Mouse (Mus musculus): Measurements from ENCODE around the gene Phlda2.

The Phlda2 gene

DNA sequence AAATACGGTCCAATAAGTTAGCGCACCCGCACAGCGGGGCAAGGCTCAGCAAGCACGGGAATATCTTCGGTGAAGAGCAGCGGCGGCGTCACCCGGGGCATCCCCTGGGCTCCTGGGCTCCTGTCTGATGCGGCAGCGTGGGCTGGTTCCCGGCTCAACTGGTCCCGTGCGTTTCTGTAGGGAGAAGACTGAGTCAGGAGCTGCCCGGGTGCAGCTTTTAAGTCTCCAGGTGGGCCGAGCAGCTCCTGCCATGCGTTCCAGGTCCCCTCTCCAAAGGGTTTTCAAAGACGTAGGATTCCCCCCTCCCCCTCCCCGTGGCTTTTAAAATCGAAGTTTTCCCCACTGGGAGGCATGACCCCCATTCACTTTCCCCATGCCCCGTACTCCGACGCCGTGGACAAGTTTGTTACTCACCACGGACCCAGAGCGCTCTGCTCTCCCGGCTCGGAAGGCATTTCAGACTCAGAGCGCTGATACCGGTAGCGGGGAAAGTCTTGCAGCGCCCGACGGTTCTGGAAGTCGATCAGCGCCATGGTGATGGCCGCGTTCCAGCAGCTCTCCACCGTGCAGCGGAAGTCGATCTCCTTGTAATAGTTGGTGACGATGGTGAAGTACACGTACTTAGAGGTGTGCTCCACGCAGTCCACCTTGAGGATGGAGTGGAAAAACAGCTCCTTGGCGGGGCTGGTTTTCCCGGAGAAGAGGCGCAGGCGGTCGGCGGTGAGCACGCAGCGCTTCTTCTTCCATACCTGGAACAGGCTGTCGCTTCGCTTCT, 1.1 kb downstream of the Phlda2 start:
- no peak for DNase-seq (ENCODE audit: low spot score)

DNA sequence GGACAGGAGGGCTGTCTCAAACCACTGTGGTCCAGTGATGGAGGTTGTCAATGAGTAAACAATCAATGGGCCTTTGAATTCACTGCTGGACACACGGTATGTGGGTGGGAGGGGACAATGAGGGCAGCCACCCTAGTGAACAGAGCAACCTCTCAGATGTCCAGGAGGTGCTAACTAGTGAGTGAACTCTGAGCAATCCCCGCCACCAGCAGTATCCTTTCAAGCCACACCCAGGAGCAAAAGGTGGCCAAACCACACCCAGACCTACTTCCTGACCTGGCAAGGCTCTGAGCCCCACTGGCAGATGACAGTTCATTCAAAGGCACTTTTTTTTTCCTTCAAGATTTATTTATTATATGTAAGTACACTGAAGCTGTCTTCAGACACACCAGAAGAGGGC, 2.0 kb downstream of the Phlda2 start:
- DNase-seq (ENCODE audit: low spot score): no peak

DNA sequence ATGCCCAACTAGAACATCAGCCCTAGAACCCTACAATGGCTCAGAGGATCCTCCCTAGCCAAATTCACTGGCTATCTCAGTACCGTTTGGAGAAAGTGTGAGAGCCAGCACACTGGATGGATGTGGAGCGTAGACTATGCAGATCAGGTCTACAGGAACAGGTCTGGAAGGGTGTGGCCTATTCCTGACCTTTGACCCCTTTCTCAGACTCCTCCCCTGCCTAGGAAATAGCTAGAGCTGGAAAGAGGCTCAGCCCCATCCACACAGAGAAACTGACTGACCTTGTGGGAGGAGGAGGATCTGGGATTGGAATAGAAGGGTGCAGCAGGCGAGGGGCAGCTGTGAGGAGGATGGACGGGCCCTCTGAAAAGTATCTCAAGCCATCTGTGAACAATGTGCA, 4.4 kb downstream of the Phlda2 start:
- no peak for DNase-seq (ENCODE audit: low spot score)

DNA sequence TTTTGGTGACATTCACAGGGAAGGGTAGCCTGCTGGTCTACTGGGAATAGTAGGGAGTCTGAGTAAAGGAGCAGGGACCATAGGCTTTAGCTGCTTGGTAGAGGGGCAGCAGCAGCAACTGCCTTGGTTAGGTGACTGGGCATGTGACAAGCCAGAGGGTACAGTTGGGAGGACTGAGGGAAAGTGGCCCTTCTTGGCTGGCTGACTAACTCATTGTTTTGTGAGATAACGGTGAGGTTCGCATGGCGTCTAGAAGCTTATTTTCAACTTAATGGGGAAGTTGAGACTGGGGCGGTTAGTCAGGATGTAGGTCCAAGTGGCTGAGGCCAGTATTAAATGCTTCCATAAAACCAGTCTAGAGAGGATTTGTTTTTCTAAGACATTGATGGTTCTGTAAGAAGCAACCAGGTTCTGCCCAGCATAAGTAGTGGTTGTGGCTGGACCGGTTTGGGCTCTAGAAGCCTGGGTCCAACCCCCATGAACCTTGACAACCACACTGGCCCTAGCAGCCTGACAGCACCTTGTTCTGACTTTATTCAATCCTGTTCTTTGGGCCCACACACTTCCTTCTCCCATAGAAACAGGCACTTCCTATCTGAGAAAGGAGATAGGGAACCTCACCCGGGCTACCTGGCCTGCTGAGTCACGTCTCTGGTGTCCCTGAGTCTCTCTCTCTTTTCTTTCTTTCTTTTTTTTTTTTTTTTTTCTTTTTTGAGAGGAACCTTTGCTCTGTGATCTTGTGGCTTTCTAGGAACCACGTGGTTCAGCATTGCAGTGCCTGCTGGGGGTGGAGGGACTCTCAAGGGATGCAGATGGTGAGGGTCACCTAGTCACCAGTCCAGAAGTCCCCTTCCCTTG, 7.6 kb downstream of the Phlda2 start:
- no peak for DNase-seq (ENCODE audit: low spot score)

DNA sequence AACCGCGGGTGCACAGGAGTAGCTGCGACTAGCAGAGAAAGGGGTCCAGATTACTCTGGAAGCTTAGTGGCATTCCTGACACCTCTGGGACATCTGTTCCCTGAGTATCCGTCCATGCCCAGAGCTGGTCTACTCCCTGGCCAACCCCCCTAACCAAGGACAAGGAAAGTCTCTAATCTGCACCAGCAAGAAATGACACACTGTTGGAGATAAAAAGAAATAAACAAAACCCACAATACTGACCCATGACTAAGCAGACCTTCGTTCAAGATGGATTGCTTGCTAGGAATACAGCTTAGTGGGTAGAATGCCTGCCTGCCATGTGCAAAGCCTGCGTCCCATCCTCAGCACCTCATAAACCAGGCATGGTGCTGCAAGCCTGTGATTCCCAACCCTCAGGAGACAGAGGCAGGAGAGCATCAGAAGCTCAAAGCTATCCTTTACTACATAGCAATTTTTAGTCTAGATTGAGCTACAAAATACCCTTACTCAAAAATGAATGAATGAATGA, 9.3 kb downstream of the Phlda2 start:
- DNase-seq (ENCODE audit: low spot score): no peak

DNA sequence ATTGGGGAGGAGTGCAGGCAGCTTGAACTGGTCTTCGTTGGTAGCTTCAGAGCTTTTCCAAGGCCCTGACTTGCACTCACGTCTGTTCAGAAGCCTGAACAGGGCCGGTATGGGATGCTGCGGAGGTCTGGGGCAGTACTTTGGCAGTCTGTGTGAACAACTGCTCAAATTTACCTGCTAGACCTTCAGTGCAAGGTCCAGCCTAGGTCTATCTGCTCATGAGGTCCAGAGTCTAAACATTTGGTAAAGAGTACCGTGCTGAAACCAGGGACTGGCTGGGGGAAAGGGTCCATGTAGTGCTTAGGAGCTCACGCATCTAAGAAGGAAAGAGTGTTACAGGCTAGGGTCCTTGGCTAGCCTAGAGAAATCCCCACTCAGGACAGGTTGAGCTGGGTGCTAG, 13.2 kb downstream of the Phlda2 start:
- no peak for DNase-seq (ENCODE audit: low spot score)

DNA sequence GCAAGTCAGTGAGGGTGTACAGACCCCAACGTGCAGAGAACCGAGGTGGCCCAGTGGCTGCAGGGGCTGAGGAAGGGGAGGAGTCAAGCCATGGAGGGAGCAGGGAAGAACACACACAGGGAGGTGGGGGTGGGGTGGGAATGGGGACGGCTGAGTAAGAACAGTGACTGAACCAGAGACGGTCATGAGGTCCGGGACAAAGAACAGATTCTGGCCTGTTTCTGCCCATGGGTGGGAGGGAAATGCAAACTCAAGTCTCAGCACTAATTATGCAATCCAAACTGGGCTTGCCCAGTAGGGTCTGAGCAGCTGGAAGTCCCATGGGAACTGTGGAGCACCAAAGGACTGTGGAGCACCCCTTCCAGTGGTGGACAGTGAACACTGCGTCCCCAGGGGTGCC, 20.4 kb downstream of the Phlda2 start:
- DNase-seq (ENCODE audit: low spot score): no peak

DNA sequence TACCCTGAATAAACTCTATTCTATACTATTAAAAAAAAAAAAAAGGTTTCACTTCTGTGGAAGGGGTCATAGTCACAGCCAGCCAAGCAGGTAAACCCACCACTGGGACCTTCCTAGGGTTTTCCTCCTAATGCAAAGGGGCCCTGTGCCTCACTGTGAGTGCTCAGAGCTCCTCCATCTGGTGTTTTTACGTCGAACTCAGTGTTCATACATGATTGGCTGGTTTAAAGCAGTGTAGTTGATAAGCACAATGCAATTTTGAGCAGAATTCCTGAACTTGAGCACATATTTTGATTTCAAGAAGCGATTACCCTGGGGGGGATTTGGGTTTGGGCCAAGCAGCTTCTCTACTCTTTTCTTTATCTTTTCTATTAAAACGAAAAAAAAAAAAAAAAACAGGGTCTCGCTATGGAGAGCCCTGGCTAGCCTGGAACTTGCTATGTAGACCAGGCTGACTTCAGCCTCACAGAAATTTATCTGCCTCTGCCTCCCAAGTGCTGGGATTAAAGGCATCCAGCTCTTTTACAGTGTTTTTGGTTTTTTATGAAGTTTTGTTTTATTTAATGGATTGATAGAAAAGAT, 21.1 kb downstream of the Phlda2 start:
- no peak for DNase-seq (ENCODE audit: low spot score)

DNA sequence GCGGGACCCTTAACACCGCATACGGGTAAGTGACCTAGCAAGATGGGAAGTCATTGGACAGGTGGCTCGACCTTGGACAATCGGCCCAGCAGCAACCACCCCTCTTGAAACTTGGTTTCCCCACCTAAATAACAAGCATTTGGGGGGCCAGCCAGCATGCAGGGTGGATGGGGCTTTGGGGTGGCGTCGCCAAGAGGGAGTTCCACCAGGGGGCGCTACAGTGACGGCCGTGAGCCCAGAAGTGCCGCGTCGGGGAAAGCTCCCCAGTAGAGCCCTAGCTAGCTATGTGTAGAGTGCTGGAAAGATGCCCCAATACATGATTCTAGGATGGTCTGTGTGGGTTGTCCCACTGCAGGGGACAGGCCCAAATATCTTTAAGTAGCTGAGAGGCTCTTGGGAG, 22.5 kb downstream of the Phlda2 start:
- DNase-seq (ENCODE audit: low spot score): no peak

DNA sequence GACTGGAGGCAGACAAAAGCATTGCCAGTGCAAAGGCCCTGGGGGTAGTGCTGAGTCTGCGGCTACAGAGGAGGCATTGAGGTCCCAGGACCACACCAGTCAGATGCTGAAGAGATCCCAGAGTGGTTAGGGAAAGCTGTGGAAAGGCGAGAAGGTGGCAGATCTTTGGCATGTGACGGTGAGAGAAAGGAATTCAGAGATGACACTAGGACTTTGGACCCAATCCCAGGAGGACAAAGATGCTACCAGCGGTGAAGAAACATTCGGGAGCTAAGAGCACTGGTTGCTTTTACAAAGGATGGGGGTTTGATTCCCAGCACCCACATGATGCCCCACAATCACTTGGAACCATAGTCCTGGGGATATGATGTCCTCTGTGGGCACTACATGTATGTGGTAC, 25.1 kb downstream of the Phlda2 start:
- DNase-seq (ENCODE audit: low spot score): no peak

DNA sequence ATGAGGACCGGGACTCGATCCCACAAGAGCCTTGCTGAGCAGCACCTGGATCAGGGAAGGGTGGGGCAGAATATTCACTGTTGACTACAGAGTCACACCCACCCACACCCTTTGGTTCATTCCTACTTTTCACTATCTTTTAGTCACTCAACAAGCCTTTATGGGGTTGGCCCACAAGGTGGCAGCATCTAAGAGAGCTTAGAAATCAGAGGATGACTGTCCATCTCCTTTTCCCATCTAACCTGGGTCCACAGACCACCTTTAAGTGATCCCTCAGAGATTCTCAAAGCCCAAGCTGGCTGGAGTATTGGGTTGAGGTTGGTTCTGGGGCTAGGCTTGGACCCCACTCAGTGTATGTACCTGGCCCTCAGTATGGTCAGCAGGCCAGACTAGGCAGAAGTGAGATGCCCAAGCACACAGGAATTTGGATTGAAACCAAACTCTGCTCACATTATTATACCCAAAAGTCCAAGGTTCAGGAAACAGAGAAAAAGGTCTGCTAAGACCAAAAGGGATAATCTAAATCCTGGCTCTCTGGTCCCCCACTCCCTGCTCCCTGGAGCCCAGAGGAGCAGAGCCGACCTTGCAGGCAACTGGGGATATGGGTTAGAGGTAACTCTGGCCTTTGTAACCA, 26.1 kb downstream of the Phlda2 start:
- no peak for DNase-seq (ENCODE audit: low spot score)

DNA sequence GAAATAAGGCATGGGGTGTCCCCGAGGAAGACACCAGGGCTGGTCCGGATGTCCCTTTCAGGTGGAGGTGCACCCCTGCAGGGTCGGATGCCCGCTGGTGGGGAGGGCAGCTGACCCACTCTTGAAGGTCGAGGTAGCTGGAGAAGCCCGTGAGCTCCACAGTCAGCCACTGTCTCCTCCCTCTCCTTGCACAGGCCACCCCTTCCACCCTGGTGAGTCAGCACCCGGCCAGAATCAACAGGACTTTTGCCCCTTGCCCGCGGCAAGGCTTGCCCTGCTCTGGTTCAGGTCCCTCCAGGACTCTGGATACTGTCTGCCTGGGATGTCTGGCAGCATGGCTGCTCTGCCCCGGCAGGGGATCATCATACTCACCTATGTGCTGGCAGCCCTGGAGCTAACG, 27.1 kb downstream of the Phlda2 start:
- no peak for DNase-seq (ENCODE audit: low spot score)

DNA sequence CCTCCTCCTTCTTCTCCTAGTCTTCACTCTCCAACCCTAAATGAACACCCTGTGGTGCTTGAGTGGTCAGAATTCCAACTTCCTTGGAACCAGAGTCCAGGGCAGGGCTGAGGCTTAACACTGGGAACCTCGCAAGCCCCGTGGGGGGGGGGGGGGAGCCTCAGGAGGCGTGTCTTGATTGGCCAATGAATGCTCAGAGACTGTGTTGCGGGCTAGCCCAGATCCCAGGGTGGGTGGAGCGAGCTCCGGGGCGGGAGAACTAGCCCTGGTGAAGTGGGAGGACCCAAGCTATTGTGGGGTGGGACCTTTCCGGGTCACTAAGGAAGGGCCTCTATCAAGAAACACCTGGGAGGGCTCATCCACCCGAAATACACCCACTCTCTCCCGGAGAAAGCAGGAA, 28.1 kb downstream of the Phlda2 start:
- no peak for DNase-seq (ENCODE audit: low spot score)

DNA sequence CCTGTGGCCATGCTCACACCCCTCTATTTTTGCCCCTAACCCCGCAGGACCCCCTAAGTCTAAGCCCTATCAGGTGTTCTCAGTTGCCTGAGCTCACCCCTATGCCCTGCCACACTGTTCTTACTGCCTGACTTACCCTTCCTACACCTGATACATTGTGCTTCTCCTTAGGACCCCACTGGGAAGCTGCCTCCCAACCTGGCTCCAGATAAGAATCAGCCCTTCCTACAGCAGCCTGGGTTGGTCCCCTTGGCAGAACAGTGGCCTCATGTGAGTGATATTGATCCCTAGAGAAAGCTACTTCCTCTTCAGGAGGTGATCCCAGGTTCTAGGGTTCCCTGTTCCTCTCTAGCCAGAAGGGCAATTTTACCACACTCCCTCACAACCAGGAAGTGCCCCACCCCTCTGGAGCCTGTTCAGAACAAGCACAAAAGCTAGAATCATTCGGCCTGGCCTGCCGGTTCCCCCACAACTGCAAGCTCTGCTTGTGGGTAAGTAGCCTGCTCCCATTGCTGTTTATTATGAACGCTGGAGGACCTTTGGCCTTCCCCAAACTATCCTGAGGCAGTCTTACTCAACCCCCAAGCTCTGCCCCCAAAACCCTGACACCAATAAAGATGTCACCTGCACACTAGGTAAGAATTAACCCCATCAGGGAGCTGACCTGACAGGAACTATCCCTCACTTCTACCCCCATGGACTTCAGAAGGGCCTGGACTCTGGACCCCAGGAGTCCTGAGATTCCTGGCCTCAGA, 29.4 kb downstream of the Phlda2 start, which contains the start of gene Slc22a18:
Slc22a18 (plus strand) TSS at position 390 of the 755 bp plus-strand sequence.
- no peak for DNase-seq (ENCODE audit: low spot score)

DNA sequence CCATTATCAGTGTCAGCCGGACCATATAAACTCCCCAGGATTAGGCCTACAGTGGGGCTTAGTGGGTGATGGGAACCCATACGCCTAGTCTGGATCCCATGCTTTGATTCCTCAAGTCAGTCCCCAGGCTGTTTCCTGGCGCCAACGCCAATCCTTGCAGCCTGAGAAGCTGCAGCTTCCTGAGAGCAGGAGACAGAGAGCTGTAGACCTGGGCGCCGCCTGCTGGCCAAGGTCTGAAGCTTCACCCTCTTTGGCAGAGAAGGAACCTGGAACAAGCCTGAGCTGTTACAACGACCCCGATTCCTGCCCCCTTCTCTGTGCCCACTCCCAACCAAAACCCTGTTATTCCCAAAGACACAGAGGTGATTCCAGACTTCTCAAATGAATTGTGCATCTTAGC, 33.0 kb downstream of the Phlda2 start:
- peak; percentile 51 for DNase-seq (ENCODE audit: low spot score)

DNA sequence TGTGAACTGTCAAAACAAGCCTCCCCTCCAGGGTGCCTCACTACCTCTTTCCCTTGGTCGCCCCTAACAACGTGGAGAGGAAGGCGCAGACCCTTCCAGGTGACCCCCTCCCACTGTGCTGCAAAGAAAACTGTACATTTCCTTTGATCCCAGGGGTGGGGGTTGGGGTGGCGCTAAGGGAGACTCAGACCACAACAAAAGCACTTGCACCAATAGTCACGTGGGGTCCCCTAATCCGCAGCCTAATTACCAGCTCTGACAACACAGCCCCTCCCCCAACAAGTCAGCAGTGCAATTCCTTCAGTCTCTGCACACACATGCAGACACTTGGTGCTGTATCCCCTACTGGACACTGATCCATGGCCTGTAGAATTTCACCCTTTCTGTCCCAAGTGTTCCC, 35.2 kb downstream of the Phlda2 start:
- DNase-seq (ENCODE audit: low spot score): no peak

DNA sequence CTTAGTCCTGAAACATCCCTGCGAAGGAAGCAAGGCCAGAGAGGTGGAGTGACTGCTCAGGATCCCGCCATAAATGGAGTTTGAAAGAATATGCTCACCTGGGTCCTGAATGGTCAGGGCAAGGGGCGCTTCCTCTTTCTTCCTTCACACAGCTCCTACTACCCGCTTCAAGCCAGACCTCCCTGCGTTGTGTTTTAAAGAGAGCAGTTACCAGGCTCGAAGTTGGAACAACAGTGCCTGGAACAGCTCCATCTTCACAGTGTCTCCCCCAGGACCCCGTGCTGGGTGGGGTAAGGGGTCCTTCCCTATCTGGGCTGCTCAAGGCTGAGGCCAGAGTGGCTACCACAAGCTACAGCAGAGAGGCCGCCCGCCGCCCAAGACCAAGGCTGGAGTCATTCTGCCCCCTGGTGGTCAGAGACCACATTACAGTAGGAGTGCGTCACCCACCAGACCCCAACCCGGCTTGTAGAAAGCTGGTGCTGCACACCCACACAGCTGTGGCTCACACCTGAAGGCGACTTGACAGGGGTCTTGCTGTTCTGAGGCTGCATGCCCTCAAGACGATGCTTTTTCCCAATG, 36.8 kb downstream of the Phlda2 start:
- peak; percentile 32 for DNase-seq (ENCODE audit: low spot score)

DNA sequence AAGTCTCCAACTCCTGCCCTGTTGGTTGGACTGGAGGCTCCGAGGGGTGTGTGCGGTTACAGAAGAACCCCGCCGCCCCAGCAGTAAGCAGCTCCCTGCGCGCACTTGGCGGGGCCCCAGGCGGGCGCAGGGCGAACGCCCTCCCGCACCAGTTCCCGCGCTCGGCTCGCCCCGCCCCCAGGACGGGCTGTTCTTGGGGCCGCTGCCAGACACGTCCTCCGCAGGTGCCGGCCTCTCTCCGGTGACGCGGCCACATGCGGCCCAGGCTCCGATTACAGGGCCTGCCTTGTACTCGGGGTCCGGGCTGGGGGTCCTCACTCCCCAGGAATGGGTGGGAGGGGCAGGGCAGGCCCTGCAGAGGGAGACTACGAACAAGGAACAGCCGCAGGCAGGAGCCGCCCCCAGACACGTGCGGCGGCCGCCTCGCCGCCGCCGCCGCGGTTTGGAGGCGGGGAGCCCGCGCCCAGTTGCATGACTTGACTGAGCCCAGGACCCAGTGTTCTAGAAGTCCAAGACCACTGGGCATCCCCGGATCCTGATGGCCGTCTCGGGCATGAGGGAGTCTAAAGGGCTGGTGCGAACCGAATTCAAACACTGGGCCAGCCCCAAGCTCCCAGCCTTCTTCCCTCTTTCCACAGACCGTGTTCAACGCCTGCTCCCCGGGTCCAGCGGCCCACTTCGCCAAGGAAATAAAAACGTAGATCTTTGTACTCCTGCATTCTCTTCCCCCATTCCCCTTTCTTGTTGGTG, 38.0 kb downstream of the Phlda2 start:
- peak; percentile 24 for DNase-seq (ENCODE audit: low spot score)

DNA sequence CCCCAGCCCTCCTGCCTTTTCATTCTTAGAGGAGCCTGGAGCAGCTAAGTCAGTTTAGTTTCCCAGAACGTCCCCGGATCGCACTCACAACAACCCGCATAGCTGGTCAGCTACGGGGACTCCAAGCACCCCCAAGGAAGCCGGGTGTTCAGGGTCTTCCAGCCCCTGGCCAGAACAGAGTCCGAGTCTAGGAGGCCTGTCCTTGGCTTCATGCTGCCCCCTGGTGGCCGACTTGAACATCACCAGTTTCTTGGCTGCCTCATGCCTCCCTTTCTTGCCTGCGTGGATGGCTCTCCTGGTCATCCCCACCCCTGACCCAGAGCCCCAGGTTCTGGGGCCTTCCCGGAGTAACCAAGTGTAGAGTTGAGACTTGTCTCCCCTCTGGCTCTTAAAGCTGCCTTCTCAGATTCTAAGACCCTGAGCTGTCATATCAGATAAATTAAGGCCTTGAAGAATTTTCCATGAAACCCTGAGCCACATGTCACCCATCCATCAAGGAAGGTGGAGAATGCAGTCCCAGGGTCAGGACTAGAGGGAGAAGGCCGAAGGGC, 39.0 kb downstream of the Phlda2 start:
- peak; percentile 35 for DNase-seq (ENCODE audit: low spot score)

DNA sequence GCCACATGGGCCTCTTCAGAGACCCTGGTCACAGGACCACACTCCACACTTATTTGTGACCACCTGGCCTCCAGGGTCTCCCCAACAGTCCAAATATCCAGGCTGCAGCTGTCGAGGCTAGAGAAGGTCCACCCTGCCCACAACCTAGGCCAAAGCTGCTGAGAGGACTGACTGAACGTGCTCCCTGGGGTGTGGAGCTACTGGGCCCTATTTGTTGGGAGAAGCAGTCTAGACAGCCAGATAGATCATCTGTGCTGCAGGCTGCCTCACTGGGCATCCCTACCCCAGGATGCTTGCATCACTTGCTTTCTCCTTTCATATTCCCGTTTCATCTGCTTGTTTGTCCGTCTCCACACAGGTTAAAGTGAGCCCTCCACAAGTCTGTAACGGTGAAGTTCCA, 40.4 kb downstream of the Phlda2 start:
- DNase-seq (ENCODE audit: low spot score): no peak

All from ovary, adult 18-20 months (tissue).